Mouse (Mus musculus) liver, embryonic 15.5 days (tissue): ENCODE measurements around the gene Mast4. TPM values are rescaled to one million over a fixed set of nuclear protein-coding genes. Genes with fewer than 3 reads are reported as not detected.

Experiments used
- ATAC-seq: fragments of 200-750 bp; cut with Nextera tagmentation; 2 replicates; pipeline ENCODE4 v1.8.0; 2017; ENCODE audit warnings: moderate number of reproducible peaks, mild to moderate bottlenecking, moderate library complexity; ENCODE audit not compliant: insufficient read depth
- H3K27ac ChIP-seq: fragments of 300-500 bp; sonication (generic); replicated peaks from 2 replicates; pipeline ENCODE4 v1.5.1; 2015; ENCODE audit warnings: mild to moderate bottlenecking, inconsistent platforms
- H3K27me3 ChIP-seq: fragments of 300-500 bp; sonication (generic); 2 replicates; pipeline ENCODE4 v1.6.1; 2015; ENCODE audit warnings: mild to moderate bottlenecking, inconsistent platforms
- H3K36me3 ChIP-seq: fragments of 300-500 bp; sonication (generic); replicated peaks from 2 replicates; pipeline ENCODE4 v1.6.1; 2015; ENCODE audit warnings: moderate library complexity, mild to moderate bottlenecking, inconsistent platforms
- H3K4me1 ChIP-seq: fragments of 300-500 bp; sonication (generic); replicated peaks from 2 replicates; pipeline ENCODE4 v1.6.1; 2015; ENCODE audit warnings: inconsistent platforms
- H3K4me2 ChIP-seq: fragments of 300-500 bp; sonication (generic); 2 replicates; pipeline ENCODE4 v1.6.1; 2015; ENCODE audit warnings: moderate library complexity, mild to moderate bottlenecking, inconsistent platforms
- H3K4me3 ChIP-seq: fragments of 300-500 bp; sonication (generic); replicated peaks from 2 replicates; pipeline ENCODE4 v1.5.1; 2015; ENCODE audit warnings: mild to moderate bottlenecking, inconsistent platforms
- H3K9ac ChIP-seq: fragments of 300-500 bp; sonication (generic); 2 replicates; pipeline ENCODE4 v1.6.1; 2015; ENCODE audit warnings: moderate library complexity, mild to moderate bottlenecking, inconsistent platforms
- H3K9me3 ChIP-seq: fragments of 300-500 bp; sonication (generic); replicated peaks from 2 replicates; pipeline ENCODE4 v1.6.1; 2016; ENCODE audit warnings: inconsistent platforms
- WGBS: fragments of 180-500 bp; shearing (Covaris S2); methylation state at CpG from one replicate; pipeline ENCODE4 v1.1.7; 2015; ENCODE audit warnings: mixed read lengths; ENCODE audit not compliant: insufficient replicate concordance; 5-methylcytosine and 5-hydroxymethylcytosine counted together
- polyA plus RNA-seq: library from polyadenylated mRNA; unstranded; fragments of >200 nt; fragmentation: Nextera tagmentation; extraction: Ambion mirVana; gene quantifications from 2 replicates; pipeline ENCODE4 v1.2.1, GENCODE M21; 2015

The Mast4 gene
- polyA plus RNA-seq, 1 experiment from 2014 or later: 2.1 TPM

DNA sequence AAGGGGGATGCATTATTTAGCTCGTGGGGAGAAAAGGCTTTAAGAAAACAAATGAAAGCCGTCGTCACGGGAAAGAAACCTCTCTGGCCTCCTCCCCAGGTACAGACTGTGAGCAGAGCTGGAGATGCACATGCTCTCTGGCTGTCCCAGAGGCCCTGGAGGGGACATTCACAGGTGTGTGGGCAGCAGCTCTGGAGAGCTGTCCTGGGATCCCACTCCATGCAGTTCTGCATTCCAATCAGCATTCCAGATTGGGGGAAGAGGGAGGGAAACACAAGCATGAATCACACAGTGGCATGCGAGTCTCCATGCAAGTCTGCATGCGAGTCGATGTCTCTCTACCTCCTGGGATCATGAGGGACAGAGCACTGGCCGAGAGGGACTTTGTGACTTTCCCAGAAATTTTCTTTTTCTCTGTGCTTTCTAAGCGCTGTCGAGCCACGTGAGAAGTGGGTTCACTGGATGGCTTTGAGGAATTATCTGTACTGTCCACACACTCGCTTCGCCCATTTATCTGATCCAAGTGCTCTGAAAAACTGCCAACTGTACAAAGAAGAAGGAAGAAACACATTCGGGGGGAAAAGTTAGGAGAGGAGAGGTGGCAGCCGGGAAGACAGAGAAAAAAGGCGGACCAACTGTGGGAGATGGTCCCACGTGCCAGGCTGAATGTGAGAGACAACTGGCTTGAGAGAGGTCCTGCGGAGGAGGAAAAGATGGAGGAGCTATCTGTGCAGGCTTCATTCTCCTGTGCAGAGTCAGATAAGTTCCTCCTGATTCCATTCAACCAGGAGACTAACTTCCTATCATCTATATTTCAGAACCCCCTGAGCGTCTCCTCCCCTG lies 580.4 kb downstream of the Mast4 start:
- peak overlapping the region; percentile 48 for H3K4me2 ChIP-seq
- H3K9me3 ChIP-seq: no peaks in the 10 kb centered on the region
- H3K27ac ChIP-seq: no peak overlapping the region
- H3K36me3 ChIP-seq: 0 out of 2 replicates have a peak, but pooled peaks cover 3% of the 10 kb centered on the region
- H3K4me3 ChIP-seq: no peak overlapping the region
- peak; percentile 85 for ATAC-seq
- peaks cover 17% of the 10 kb centered on the region for H3K4me1 ChIP-seq
- peak overlapping the region; percentile 6; the same call in 1 of the 2 replicates for H3K9ac ChIP-seq
- no peaks in the 10 kb centered on the region for H3K27me3 ChIP-seq
- 46% methylated on average over 19 of the region's 19 CpGs for WGBS

DNA sequence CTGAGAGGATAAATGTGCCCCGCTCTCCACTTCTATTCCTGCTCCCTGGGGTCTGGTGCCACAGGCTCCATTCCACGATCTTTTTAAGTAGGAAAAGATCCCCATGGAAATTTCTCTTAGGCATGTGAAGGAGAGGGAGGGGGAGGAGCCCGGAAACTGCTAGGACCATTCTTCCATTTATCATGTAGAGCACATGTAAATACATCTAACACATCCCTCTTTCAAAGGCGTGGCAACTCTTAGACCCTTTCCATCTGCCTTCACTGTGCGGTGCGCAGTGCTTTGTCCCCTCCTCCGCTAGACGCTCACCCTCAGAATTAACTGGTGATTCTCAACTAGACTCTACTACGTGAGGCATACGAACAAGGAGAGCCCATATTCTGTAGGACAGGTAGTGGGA lies 584.4 kb downstream of the Mast4 start:
- H3K4me1 ChIP-seq: peaks cover 17% of the 10 kb centered on the region

DNA sequence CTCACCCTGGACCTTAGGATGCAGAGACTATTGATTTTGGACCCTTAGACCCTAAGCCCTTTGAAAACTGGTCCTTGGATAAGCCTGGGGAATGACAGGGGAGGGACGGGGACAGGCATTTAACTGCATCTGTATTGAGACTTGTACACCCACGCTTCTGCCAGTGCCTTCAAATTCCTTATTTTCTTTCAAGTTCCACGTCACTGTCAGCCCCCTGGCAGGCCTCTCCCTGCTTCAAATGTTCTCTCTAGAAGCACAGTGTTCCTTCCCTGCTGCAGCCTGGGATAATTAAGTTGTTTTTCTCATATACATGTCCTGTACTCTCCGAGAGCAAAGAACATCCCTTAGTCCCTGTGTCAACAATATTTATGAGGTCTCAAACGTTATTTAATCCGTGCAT lies 585.1 kb downstream of the Mast4 start:
- H3K4me3 ChIP-seq: no peak overlapping the region
- no peak overlapping the region for H3K9ac ChIP-seq
- H3K27me3 ChIP-seq: no peaks in the 10 kb centered on the region
- H3K9me3 ChIP-seq: no peaks in the 10 kb centered on the region
- H3K27ac ChIP-seq: no peak overlapping the region
- H3K36me3 ChIP-seq: 0 out of 2 replicates have a peak, but pooled peaks cover 3% of the 10 kb centered on the region
- H3K4me1 ChIP-seq: peaks cover 11% of the 10 kb centered on the region
- no peak for ATAC-seq
- 71% methylated on average over 6 of the region's 6 CpGs for WGBS
- H3K4me2 ChIP-seq: no peak overlapping the region

More for the DNA sequence above, 584.4 kb downstream of the Mast4 start:
- Histone ChIP-seq H3K36me3 (0 out of 2 replicates have a peak, but pooled peaks cover 3% of the 10 kb centered on the region), H3K4me3 (no peak overlapping the region), H3K9ac (no peak overlapping the region), H3K4me2 (no peak overlapping the region), H3K27ac (no peak overlapping the region), H3K9me3 (no peaks in the 10 kb centered on the region), H3K27me3 (no peaks in the 10 kb centered on the region)
- 78% methylated on average over 10 of the region's 10 CpGs for WGBS
- no peak for ATAC-seq

DNA sequence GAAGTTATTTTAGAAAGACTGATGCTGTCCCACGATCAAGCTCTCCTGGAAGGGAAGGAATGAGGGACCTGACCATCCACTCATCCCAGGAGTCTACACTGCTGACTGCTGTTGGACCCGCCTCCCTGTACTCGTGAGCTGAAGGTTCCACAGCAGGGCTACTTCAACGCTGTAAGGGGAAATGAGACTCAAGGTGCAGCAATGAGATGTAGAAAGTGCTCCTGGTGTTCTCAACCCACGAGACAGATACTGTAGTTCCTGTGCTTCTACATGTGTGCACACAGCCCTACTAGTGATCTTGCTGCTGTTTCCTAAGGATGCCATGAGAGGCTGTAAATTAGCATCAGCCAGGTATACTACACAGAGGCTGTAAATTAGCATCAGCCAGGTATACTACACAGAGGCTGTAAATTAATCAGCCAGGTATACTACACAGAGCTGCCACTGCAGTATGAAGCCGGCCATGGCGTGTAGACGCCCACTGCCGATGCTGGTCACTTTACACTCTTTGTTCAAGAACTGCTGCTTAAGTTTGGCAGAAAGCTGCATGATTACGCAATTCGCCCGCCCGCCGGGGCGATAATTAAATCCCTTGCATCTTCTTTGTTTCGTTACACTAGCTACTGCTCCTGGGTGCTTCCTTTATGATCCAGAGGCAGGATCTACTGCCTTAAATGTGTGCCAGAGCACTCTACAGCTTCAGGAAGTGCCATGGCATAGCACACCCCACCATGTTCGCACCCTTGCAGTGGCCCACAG lies 587.3 kb downstream of the Mast4 start:
- Histone ChIP-seq H3K36me3 (0 out of 2 replicates have a peak, but pooled peaks cover 3% of the 10 kb centered on the region), H3K4me1 (no peaks in the 10 kb centered on the region), H3K9ac (no peak overlapping the region), H3K9me3 (no peaks in the 10 kb centered on the region), H3K27ac (no peak overlapping the region), H3K27me3 (no peaks in the 10 kb centered on the region), H3K4me2 (no peak overlapping the region), H3K4me3 (no peak overlapping the region)
- ATAC-seq: no peak
- WGBS: 69% methylated on average over 17 of the region's 17 CpGs

DNA sequence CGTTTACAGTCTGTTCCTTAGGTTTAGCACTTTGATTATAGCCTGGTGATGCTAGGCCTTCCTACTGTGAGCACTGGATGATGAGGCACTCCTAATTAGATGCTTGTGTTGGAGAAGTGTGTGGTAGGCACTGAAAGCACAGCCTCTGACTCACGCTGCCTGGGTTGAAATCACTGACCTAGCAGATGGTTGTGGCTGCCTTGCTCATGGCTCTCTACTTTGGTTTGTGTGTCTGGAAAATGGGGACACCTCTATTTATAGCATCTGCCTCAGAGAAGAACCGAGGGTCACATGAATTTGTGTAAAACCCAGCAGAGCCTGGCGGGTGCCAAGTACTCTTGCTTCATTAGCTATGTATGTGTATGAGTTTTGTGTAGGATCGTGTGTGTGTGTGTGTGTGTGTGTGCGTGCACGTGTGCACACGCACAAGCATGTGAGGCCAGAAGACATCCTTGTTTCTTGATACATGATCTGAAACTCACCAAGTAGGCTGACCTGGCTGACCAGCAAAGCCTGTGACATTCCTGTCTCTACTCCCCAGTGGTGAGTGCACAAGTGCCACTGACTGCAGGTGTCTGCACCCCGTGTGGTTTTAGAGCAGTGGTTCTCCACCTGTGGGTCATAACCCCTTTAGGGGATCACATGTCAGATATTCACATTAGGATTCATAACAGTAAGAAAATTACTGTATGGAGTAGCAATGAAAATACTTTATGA lies 588.5 kb downstream of the Mast4 start:
- Histone ChIP-seq H3K4me2 (no peak overlapping the region), H3K9ac (no peak overlapping the region), H3K9me3 (no peaks in the 10 kb centered on the region), H3K36me3 (0 out of 2 replicates have a peak, but pooled peaks cover 8% of the 10 kb centered on the region), H3K27ac (no peak overlapping the region), H3K27me3 (no peaks in the 10 kb centered on the region), H3K4me1 (no peaks in the 10 kb centered on the region), H3K4me3 (no peak overlapping the region)
- WGBS: 70% methylated on average over 9 of the region's 9 CpGs
- ATAC-seq: no peak

DNA sequence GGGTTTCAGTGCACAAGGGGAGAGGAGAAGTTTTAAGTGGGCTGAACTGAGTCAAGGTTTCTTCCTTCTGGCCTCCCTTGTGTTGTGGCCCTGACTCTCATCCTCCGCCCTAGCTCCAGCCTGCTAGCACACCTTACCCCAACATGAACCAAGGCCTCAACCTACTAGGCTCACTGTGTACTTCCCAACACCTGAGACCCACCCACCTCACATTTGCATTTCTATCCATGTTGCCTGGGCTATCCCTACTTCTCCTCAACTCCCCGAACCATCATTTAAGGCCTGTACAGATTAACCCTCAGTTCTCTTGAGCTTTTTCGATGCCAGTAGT lies 589.1 kb downstream of the Mast4 start:
- H3K9me3 ChIP-seq: no peaks in the 10 kb centered on the region
- no peak overlapping the region for H3K27ac ChIP-seq
- no peak for ATAC-seq
- peaks cover under 1% of the 10 kb centered on the region; the same call in 1 of the 2 replicates for H3K4me1 ChIP-seq
- no peaks in the 10 kb centered on the region for H3K27me3 ChIP-seq
- WGBS: 81% methylated on average over 3 of the region's 3 CpGs
- no peak overlapping the region for H3K9ac ChIP-seq
- H3K36me3 ChIP-seq: 0 out of 2 replicates have a peak, but pooled peaks cover 5% of the 10 kb centered on the region
- H3K4me3 ChIP-seq: no peak overlapping the region
- no peak overlapping the region for H3K4me2 ChIP-seq

DNA sequence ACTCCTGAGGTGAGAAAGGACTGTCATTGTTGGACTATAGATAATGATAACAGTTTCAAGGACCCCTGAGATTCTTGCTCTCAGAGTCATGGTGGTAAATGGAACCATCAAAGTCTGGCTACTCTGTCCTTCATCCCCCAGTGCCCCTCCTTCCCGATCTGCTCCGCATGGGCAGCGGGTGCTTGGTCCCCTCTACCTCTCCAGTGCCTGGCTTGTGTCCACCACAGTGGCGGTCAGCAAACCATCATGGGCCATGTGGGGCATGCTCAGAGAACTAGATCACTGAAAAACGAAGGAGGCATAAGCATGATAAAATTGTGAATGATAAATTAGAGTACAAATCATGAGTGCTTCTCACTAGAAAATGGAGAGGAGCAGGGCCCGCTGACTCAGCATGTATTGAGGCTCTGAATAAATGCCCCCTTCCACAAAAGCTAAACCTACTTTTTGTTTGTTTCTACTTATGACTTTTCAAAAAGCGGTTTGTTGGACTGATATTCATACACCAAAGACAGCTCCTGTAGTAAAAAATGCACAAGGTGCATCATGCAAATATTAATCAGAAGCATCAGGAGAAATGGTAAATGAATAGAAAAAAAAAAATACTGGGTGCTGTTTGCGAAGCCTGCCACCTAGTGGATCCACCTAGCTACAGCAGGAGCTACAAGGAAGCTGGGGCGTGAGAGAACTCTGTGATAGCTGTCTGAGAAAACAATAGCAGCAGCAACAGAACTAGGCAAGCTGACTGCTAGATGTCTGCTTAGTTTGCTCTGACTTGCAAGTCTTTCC lies 589.6 kb downstream of the Mast4 start:
- H3K4me1 ChIP-seq: peaks cover 5% of the 10 kb centered on the region; the same call in 1 of the 2 replicates
- no peak overlapping the region for H3K4me2 ChIP-seq
- H3K27me3 ChIP-seq: no peaks in the 10 kb centered on the region
- no peak overlapping the region for H3K4me3 ChIP-seq
- H3K9ac ChIP-seq: no peak overlapping the region
- 0 out of 2 replicates have a peak, but pooled peaks cover 5% of the 10 kb centered on the region for H3K36me3 ChIP-seq
- H3K9me3 ChIP-seq: no peaks in the 10 kb centered on the region
- WGBS: 55% methylated on average over 9 of the region's 9 CpGs
- H3K27ac ChIP-seq: no peak overlapping the region
- no peak for ATAC-seq

DNA sequence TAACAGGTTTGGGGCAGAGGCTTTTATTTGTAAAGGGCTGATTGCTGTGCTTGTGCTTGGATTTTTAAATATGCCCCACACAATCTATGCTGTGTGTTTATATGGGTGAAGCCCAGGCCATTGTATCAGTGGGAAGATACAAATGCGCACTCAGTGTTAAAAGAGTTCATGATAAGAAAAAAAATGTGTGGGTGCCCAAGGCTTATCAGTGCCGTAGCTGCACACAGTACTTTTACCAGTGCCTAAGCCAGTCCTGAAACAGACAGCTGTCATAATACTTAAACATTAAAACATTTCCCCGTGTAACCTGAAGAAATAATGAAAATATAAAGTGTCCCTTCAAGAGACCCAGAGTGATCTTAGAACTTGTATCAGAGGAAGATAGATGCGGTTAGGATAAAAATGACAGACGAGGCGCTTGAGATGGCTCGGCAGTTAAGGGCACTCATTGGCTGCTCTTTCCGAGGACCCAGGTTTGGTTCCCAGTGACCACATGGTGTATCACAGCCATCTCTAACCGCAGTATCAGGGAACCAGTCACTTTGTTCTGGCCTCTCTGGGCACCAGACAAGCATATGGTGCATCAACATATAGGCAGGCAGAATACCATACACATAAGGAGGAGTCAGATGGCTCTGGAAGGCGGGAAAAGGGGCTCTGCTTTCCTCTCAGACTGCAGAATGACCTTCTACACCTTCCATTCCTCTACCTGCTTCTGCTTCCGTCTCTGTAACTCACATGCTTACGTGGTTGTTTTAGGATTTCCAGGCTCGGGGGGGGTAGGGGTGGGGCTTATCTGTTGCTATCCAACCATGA lies 594.4 kb downstream of the Mast4 start:
- Histone ChIP-seq H3K9me3 (no peaks in the 10 kb centered on the region), H3K27ac (no peak overlapping the region), H3K27me3 (no peaks in the 10 kb centered on the region), H3K9ac (no peak overlapping the region), H3K4me3 (no peak overlapping the region), H3K4me1 (peaks cover 5% of the 10 kb centered on the region; the same call in 1 of the 2 replicates), H3K4me2 (no peak overlapping the region), H3K36me3 (peaks cover 27% of the 10 kb centered on the region)
- WGBS: 51% methylated on average over 13 of the region's 13 CpGs
- peak; percentile 52; the same call in 1 of the 2 replicates for ATAC-seq

DNA sequence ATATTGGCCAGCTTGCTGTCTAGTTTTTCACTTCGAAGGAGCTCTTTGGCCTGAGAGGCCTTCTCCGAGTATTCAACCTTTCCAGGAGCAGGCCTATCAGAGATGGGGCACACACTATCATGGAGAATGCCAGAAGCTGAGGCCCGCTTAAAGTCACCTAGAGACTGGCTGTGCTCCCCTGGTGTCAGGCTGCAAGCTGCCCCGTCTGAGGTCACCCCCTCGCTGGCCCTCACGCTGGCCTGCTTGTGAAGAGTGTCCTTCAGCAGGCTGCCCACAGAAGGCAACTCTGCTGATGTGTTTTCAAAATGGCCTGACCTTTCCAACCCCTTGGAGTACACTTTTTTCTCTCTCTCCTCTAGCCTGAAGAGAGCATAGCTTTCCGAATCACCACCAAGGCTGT lies 596.5 kb downstream of the Mast4 start:
- no peak overlapping the region for H3K27ac ChIP-seq
- 78% methylated on average over 7 of the region's 7 CpGs for WGBS
- no peak overlapping the region for H3K4me2 ChIP-seq
- H3K4me3 ChIP-seq: no peak overlapping the region
- no peak overlapping the region for H3K9ac ChIP-seq
- no peaks in the 10 kb centered on the region for H3K27me3 ChIP-seq
- ATAC-seq: no peak
- H3K9me3 ChIP-seq: no peaks in the 10 kb centered on the region
- peaks cover 27% of the 10 kb centered on the region for H3K36me3 ChIP-seq
- H3K4me1 ChIP-seq: peaks cover 5% of the 10 kb centered on the region; the same call in 1 of the 2 replicates

DNA sequence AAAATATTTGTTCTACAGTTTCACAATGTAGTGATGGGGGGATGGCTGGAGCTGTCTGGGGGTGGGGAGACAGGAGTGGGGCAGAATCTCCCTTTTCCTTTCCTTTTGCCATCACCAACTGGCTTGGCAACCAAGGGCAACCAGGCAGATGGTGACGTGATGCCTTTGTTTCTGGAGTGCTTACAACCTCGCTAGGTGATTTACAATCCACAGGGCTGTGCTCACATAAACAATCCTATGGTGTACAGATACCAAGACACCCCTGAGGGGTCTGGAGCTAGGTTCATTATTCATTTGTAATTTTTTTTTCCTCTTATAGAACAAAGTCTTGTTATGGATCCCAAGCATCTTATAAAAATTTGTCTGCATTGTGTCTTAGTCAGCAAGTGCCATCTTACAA lies 601.2 kb downstream of the Mast4 start:
- Histone ChIP-seq H3K36me3 (peaks cover 20% of the 10 kb centered on the region; the same call in 1 of the 2 replicates), H3K9me3 (no peaks in the 10 kb centered on the region), H3K4me3 (no peak overlapping the region), H3K27ac (no peak overlapping the region), H3K4me1 (peaks cover 2% of the 10 kb centered on the region; the same call in 1 of the 2 replicates), H3K27me3 (no peaks in the 10 kb centered on the region), H3K9ac (no peak overlapping the region), H3K4me2 (no peak overlapping the region)
- 76% methylated on average over 2 of the region's 2 CpGs for WGBS
- ATAC-seq: no peak
